Mouse (Mus musculus) frontal cortex, postnatal 14 days (tissue): ENCODE measurements around the gene 4930467E23Rik.
"Not testable (repeated sequence)": the region's sequence is repeated elsewhere in the genome, so short reads cannot be mapped to it uniquely, and the experiment has no call there.

Experiments
- DNase-seq, 2 experiments: peaks; one replicate each; pipeline ENCODE4 v3.0.0; 2022; ENCODE audit warnings: low spot score in 2 of 2

The 4930467E23Rik gene

DNA sequence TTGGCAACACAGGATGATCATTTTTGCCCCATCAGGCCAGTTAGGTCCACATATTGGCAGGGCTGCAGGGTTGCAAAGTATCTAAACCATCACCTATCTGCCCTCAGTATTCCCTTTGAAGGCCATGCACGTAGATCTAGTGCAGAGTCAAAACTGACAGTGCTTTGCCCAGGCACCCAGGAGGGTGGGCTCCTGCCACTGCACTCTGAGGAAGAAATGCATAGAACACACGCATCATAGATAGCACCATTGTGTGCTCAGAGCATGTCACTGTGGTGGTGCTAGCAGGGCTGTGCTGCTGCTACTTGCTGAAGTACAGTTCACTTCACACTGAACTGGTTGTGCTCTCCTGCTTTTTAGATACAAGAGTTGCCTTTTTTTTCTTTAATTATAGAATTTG is at the start of gene 4930467E23Rik:
Gene 4930467E23Rik (plus strand): TSS at position 301 of the 400 bp plus-strand sequence.
- not testable (repeated sequence) for DNase-seq

DNA sequence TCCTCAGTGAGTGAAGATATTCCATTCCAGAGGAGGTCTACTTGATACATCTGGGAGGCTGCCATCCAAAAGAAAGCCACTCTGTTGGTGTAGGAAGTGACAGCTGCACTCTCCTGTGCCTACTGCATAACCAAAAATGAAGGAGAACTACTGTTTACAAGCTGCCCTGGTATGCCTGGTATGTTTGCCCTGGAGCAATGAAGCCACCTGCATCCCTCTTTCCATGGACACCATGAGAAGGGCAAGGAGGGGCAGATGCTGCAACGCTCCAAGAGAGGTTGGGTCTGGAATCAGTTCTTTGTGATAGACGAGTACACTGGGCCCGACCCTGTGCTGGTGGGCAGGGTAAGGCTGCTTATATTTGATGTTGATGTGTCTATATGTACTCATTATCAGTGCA is 47.1 kb upstream of the 4930467E23Rik start:
- DNase-seq, result peak in 1 of 2 experiments; percentile 5

DNA sequence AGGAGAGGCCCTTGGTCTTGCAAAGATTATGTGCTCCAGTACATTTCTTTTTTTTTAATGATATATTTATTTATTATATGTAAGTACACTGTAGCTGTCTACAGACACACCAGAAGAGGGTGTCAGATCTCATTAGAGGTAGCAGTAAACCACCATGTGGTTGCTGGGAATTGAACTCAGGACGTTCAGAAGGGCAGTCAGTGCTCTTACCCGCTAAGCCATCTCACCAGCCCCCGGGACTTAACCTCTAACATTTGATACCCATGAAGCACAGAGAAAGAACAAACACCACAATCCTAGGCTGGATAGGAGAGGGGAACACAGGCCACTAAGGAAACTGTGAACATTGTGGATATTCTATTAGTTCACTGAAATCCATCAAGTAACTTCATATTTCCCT is 43.9 kb upstream of the 4930467E23Rik start:
- not testable (repeated sequence) for DNase-seq

DNA sequence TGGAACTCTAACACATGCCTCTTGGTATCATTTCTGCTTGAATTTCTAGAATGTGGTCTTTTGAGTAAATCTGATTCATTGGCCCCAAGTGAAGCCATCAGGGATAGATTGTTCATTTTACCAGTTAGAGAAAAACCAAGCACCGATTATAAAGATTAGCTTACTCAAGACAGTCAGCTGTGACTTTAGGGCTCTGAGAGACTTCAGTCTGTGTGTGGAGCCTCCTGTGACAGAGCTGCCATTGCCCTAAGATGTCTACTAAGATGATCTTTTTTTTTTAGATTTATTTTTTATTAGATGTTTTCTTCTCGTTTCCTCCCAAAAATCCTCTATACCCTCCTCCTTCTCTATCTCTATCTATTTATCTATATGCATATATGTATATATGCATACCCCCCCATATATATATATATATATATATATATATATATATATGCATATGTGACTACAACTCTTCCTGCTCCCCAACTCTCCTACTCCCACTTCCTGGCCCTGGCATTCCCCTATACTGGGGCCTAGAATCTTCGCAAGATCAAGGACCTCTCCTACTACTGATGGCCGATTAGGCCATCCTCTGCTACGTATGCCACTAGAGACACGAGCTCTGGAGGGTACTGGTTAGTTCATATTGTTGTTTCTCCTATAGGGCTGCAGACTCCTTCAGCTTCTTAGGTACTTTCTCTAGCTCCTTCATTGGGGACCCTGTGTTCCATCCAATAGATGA is 40.4 kb upstream of the 4930467E23Rik start:
- peak in 1 of 2 experiments; percentile 21 for DNase-seq

DNA sequence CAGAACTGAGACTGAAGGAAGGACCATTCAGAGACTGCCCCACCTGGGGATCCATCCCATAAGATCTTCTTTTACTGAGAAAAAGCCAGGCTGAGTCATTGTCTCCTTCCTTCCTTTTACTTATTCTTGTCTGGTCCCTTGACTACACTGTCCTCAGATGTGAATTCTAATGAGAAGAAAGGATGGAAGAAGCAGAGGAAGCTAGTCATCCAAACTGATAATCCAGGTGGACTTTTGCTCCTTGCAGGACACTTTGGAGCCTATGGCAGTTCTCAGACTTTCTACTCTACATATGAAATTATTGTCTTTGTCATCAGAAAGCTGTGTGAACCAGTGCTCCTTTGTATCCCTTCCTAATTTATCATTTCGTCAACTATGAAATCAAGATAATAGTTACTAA is 39.6 kb upstream of the 4930467E23Rik start:
- not testable (repeated sequence) for DNase-seq

DNA sequence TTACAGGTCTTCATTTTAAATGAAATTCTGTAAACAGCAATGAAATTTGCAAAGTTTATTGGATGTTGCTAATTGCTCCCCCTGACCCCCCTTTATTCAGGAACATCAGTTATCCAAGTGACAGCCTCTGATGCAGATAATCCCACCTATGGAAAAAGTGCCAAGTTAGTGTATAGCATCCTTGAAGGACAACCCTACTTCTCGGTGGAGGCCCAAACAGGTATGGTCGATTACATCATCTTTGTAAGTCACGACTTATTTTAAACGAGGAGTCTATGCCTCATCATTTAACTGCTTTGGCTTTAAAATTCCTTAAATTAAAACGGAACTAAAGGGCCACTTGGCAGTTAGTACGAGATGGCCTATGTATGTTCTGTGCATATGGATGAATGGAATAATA is 38.0 kb upstream of the 4930467E23Rik start:
- not testable (repeated sequence) for DNase-seq

DNA sequence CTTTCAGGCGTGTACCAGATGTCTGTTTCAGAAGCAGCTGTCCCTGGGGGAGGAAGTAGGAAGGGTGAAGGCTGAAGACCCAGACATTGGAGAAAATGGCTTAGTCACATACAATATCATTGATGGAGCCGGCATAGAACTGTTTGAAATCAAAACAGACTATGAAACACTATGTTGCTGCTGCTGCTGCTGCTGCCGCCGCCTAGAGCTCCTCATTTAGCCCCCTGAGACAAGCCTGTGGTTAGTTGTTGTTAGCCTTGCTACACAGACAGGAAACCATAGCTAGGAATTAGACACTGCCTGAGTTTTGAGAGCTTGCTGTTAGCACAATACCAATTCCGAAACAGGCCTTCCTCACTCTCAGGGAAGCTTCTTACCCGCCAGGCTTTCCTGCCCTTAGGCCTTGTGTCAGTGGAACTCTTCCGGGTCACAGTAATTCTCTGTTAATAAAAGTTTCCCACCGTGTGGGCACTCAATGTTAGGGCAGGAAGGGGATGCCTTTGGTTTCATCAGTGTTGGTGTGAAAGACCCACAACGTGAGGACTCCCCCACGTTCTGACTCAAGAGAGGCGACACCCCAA is 31.8 kb upstream of the 4930467E23Rik start:
- DNase-seq, result not testable (repeated sequence)

DNA sequence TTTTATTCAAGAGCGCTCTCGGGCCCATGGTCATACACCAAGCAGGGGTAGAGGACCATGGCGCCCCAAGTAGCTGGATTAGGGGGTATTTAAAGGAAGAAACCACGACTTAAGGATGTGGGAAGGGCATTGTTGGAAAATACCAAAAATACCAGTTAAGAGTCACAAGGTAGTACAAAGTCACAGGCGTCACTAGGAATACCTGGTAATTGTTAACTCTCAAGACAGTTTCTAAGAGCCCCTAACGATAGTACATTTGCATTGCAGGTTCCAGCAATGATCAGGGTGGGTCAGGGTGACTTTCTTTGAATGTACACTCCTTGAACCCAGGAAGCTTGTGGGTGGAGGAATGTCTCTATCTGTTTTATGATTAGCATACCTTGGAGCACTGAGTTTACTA is 31.3 kb upstream of the 4930467E23Rik start:
- not testable (repeated sequence) for DNase-seq

DNA sequence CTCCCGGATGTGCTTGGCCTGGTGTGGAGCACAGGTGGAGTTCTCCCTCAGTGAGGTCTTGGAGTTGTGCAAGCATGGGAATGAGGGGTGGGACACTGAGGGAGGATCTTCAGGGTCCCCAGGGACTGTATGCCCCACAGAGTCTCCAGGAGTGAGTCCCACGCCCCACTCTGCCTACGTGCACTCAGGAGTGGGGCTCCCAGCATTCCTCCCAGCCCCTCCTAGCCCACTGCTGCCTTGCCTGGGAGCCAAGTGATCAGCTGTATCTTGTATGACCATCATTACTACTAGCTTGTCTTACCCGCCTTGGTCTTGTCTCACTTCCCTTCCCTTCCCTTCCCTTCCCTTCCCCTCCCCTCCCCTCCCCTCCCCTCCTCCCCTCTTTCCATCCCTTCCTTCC is 30.7 kb upstream of the 4930467E23Rik start:
- DNase-seq, result peak; percentile 61 to 68

DNA sequence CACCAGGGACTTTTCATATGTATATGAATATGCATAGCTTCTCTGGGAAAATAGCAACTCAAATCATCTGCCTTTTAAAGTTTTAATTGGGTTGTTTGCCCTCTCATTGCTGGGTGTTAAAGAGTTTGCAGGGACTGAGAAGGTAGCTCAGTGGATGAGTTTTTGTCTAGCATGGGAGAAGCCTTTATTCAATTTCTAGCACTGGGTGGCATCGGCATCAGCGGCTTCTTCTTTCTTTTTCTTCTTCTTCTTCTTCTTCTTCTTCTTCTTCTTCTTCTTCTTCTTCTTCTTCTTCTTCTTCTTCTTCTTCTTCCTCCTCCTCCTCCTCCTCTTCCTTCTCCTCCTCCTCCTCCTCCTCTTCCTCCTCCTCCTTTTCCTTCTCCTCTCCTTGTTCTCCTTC is 28.1 kb upstream of the 4930467E23Rik start:
- DNase-seq, result not testable (repeated sequence)

DNA sequence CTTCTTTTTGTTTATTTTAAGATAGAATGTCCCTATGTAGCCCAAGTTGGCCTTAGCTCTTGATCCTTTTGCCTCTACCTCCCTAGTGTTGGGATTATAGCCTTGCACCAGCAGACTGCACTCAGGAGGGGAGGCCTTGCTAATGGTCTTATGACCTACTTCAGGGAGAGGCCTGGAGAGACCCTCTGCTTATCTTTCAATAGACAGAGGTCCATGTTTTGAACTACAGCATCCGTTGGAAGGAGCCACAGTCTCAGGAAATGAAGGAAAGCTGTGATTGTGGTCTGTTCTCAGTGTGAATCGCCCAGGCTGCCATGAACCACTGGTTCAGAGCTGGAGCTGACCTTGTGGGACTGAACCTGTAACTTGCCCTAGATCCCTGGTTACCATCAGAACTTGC is 27.1 kb upstream of the 4930467E23Rik start:
- not testable (repeated sequence) for DNase-seq

DNA sequence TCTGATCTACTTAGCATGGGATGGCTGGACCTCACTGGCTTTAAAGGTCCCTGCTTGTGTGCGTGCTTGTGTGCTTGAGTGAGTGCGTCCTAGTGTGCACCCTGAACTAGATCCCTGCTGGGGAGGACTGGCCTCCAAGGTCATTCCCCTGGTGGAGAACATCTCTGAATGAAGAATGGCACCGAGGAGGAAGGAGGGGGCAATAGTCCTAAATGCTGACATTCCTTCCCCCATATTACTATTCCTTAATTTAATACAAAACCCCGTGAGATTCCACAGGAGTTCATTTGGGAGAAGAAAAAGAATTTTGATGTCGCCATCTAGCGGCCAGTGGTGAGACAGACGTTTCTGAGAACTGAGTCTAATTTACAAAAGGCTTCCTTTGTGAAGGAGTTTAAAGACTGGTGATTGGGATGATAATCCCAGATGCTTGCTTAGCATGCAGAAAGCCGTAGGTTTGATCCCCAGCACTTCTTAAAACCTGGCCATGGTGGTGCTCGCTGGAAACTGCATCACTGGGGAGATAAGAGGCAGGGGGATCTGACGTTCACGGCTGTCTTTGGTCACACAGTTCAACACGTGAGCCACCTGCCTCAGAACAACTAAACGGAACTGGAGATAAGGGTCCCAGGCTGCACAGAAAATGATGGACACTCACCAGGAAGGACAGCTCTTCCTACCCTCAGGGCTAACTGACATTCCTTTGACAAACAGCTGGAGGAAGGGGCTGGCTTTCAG is 26.2 kb upstream of the 4930467E23Rik start:
- peak; percentile 82 to 98 for DNase-seq

DNA sequence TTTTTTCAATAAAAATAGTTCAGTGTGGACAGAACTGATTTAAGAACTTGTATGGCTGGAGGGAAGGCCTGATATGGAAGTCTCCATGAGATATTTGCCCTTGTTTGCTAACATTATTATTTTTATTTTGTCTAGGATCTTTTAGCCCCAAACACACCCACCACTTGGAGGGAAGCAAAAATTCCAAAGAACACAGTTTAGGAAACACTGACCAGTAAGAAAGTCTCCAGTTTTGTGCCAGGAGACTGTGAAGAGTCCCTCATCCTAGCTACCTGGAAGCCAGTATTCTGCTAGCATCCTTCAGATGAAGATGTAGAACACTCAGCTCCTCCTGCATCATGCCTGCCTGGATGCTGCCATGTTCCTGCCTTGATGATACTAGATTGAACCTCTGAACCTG is 25.5 kb upstream of the 4930467E23Rik start:
- DNase-seq, result not testable (repeated sequence)

DNA sequence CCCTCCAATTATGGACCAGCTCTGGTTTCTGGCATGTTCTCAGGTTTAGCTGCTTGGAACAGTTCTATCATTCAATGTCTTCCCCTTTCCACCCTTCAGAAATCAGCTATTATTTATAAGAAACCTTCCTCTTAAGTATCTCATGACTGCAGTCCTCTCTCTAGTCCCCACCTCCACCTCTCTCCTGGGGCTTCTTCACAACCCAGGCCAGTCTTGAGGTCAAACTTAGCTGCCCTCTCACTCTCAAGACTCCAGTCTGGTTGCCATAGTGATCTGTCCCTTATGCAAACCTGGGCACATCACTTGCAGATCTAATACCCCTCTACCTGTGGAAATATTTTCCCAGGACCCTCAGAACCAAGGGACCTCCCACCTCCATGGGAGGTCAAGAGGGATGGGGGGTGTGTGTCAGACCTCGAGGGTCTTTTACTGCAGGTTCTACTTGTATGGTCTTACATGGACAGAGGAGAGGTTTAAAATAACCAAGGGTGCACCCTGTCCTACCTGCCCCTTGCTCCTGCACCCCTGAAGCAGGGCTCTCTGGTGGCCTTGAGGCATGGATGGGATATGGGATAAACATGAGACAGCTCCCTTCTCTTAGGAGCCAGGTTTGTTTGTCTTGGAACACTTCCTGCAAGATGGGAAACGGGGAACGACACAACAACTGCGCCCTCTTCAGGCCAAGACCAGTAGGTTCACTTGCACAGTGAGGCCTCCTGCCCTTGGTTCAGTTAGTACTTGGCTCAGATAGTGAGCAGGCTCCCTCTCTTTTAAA is 24.7 kb upstream of the 4930467E23Rik start:
- DNase-seq, result not testable (repeated sequence)

DNA sequence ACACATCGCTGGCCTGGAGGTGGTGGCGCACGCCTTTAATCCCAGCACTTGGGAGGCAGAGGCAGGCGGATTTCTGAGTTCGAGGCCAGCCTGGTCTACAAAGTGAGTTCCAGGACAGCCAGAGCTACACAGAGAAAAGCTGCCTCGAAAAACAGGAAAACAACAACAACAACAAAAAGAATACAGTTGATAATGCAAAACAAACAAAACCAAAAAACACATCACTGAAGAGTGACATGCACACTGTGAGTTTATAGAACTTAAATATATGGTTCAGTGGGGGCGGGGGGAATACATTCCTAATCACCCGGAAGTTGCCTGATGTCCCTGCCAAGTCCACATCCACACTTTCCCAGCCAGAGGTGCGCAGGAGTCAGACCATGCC is 24.2 kb upstream of the 4930467E23Rik start:
- DNase-seq, result not testable (repeated sequence)

DNA sequence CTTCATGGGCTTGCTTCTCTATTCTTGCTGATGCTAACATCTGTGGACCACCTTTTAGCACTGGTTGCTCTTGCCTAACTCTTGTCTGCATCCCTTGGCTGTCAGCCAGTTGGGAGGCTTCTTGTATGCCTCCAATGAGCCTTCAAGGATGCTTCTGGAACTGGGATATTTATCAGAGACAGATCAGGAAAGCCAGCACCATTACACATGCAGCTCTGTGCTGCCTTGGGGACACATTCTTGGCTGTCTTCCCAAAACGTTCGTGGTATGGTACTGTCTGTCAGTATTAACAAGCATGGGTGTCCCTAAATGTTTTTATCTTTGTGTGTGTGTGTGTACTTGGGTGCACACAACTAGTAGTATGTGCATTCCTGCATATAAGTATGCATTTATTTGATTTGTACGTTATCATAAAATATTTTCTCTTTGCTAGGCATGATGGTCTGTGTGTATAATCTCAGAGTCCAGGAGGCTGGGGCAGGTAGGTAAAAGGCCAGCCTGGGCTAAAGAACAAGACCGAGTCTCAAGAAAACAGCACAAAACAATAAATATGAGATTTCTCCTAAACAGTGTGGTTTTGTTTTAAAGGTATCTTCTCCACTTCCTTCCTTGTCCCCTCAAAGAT is 23.2 kb upstream of the 4930467E23Rik start:
- DNase-seq, result not testable (repeated sequence)

DNA sequence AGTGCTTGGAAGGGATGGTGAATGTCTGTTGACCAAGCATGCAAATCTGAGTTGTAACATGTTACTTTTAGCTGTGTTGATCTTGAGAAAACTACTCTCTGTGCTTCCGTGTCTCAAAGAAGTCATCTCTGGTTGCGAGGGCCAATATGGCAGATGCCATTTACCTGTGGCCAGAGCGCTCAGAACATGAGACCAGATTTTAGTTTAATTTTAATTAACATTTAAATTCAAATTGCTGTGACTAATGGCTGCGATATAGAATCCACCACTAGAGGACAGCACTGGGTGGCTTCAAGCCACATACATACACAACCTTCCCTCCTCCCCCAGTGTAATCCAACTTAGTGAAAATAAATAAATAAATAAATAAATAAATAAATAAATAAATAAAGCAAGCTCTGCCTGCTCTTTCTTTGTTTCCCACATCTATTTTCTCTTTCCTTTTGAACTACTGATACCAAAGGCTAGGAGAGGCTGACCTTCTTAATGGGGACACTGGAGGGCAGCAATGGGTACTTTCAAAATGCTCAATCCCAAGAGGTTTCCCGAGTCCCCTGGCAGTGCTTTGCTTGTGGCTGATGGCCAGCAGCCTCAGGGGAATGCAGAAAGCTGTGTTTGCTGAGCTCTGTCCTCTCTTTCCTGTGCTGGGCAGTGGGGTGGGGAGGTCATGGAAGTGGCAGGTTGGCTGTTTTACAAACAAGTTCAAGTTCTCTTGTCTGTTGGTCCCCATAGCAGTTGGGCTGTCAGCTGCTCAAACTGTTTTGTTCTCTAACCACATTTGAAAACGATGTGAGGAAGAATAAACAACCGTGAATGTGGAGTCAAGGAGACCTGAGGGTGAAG is 22.2 kb upstream of the 4930467E23Rik start:
- peak; percentile 85 to 86 for DNase-seq

DNA sequence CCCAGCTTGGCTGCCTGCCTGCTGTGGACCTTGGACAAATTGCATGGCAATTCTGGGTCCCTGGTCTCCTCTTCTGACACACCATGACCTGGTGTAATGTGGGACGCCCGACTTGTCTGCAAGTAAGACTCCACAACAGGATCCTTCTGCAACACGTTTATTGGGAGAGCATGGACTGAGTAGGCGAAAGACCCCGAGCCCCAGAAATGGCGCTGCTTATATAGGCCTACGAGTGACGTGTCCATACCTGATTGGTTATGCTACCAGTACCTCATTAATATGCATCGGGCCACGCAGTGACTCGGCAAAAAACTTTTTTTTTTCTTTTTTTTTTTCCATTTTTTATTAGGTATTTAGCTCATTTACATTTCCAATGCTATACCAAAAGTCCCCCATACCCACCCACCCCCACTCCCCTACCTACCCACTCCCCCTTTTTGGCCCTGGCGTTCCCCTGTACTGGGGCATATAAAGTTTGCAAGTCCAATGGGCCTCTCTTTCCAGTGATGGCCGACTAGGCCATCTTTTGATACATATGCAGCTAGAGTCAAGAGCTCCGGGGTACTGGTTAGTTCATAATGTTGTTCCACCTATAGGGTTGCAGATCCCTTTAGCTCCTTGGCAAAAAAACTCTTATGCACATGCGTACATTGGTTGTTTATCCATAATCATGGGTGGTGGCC is 21.5 kb upstream of the 4930467E23Rik start:
- not testable (repeated sequence) for DNase-seq

DNA sequence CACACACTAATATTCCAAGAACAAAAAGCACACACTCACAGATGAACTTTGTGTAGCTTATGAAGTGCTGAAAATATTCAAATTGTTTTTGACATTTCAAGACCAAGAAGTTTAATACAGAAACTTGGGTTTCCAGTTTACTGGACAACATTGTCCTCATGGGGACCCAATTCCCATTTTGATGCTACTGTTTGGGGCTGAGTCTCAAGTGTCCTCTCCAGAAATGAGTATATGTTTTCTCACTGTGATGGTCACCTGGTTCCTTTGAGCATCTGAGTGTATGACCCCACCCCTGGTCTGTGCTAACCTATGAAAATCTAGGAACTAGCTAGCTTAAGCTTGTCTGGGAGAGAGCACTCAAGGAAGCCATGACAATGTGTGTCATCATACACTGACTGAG is 20.4 kb upstream of the 4930467E23Rik start:
- not testable (repeated sequence) for DNase-seq

DNA sequence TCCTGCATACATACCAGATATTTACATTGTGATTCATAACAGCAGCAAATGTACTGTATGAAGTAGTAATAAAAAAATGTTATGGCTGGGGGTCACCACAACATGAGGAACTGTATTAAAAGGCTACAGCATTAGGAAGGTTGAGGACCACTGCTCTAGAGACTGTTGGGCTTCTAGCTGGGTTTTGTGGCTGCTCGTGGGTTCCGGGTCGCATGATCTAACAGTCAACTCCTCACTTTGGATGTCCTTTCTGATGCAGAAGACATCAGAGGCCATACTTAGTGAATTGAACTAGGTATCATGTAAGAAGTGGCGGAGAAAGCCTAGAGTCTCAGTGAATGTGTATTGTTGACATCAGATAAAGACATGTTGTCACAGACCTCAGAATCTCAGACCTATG is 19.9 kb upstream of the 4930467E23Rik start:
- not testable (repeated sequence) for DNase-seq
